Mouse (Mus musculus) CH12.LX (cell line): ENCODE results near the gene Dok5. TPM values are rescaled to one million over a fixed set of nuclear protein-coding genes. Genes with fewer than 3 reads are reported as not detected.

Source experiments
- DNase-seq: peaks from one replicate; pipeline ENCODE4 v3.0.0-alpha.2; 2013; ENCODE audit errors: extremely low read depth
- H3K27ac ChIP-seq: 2 replicates; pipeline ENCODE4 v1.5.1; 2012; ENCODE audit warnings: low read depth, mild to moderate bottlenecking, control low read depth, moderate library complexity; ENCODE audit not compliant: insufficient read depth
- H3K27me3 ChIP-seq: replicated peaks from 2 replicates; pipeline ENCODE3; 2012; ENCODE audit warnings: inconsistent platforms
- H3K36me3 ChIP-seq, 2 experiments: replicated peaks in 1 of 2; 2 replicates each; pipeline versions ENCODE3 to v1.6.1; 2012; ENCODE audit warnings: inconsistent platforms in 1 of 2, low read length in 1 of 2, mild to moderate bottlenecking in 1 of 2, mixed read lengths in 1 of 2, moderate library complexity in 1 of 2; ENCODE audit not compliant: control insufficient read depth in 1 of 2, insufficient read depth in 1 of 2
- H3K4me1 ChIP-seq, 2 experiments: 2 replicates each; pipeline ENCODE4 v1.6.1; 2012; ENCODE audit warnings: inconsistent platforms in 1 of 2, moderate library complexity in 1 of 2; ENCODE audit not compliant: insufficient read depth in 2 of 2, control insufficient read depth in 1 of 2
- H3K4me2 ChIP-seq: 2 replicates; pipeline ENCODE4 v1.6.1; 2012; ENCODE audit warnings: low read depth, mild to moderate bottlenecking, control low read depth; ENCODE audit not compliant: poor library complexity, insufficient read depth, severe bottlenecking
- H3K4me3 ChIP-seq, 3 experiments: fragments of 150-350 bp in 1 of 3; sonication (generic) in 1 of 3; replicated peaks in 1 of 3; 2 replicates each; pipeline versions ENCODE3 to v1.5.1; 2011 to 2012; ENCODE audit warnings: low read depth in 2 of 3, low read length in 2 of 3, mild to moderate bottlenecking in 2 of 3, moderate library complexity in 2 of 3, control low read depth in 1 of 3, improper control_type of control experiment in 1 of 3, inconsistent platforms in 1 of 3, mixed read lengths in 1 of 3; ENCODE audit not compliant: poor library complexity in 1 of 3
- H3K79me2 ChIP-seq: replicated peaks from 2 replicates; pipeline ENCODE4 v1.6.1; 2012; ENCODE audit warnings: mild to moderate bottlenecking, moderate library complexity; ENCODE audit not compliant: control insufficient read depth, poor library complexity, insufficient read depth, severe bottlenecking; ENCODE audit errors: extremely low read depth
- H3K9ac ChIP-seq: 2 replicates; pipeline ENCODE4 v1.6.1; 2012; ENCODE audit warnings: low read depth, mild to moderate bottlenecking, control low read depth, moderate library complexity; ENCODE audit not compliant: insufficient read depth
- H3K9me3 ChIP-seq: replicated peaks from 2 replicates; pipeline ENCODE3; 2012; ENCODE audit warnings: low read length, inconsistent platforms, mixed read lengths
- BHLHE40 ChIP-seq: IDR thresholded peaks from 2 replicates; pipeline ENCODE4 v1.6.1; 2011; ENCODE audit warnings: mild to moderate bottlenecking, low read depth, low read length, improper control_type of control experiment
- CHD2 ChIP-seq: IDR thresholded peaks from 2 replicates; pipeline ENCODE4 v1.6.1; 2011; ENCODE audit warnings: low read length, improper control_type of control experiment
- CTCF ChIP-seq, 2 experiments: IDR thresholded peaks in 1 of 2; conservative IDR thresholded peaks in 1 of 2; 2 replicates each; pipeline ENCODE4 v1.5.1; 2011 to 2012; ENCODE audit warnings: low read depth in 2 of 2, low read length in 2 of 2, improper control_type of control experiment in 1 of 2, inconsistent platforms in 1 of 2, mild to moderate bottlenecking in 1 of 2, moderate library complexity in 1 of 2
- ELF1 ChIP-seq: IDR thresholded peaks from 2 replicates; pipeline ENCODE4 v1.6.1; 2014; ENCODE audit warnings: low read depth, mild to moderate bottlenecking, inconsistent platforms, low read length, improper control_type of control experiment
- EP300 ChIP-seq: IDR thresholded peaks from 2 replicates; pipeline ENCODE4 v1.6.1; 2011; ENCODE audit warnings: low read length, improper control_type of control experiment
- GABPA ChIP-seq: IDR thresholded peaks from 2 replicates; pipeline ENCODE4 v1.6.1; 2012; ENCODE audit warnings: low read depth, low read length, improper control_type of control experiment, inconsistent platforms; ENCODE audit not compliant: insufficient replicate concordance
- IRF4 ChIP-seq: IDR thresholded peaks from 2 replicates; pipeline ENCODE4 v1.6.1; 2014; ENCODE audit warnings: low read depth, mild to moderate bottlenecking, inconsistent platforms, low read length, improper control_type of control experiment
- JUN ChIP-seq: IDR thresholded peaks from 2 replicates; pipeline ENCODE4 v1.6.1; 2011; ENCODE audit warnings: low read depth, mild to moderate bottlenecking, low read length, improper control_type of control experiment, moderate library complexity; ENCODE audit not compliant: insufficient read depth
- MAFK ChIP-seq: IDR thresholded peaks from 2 replicates; pipeline ENCODE4 v1.6.1; 2011; ENCODE audit warnings: low read length, improper control_type of control experiment; ENCODE audit not compliant: insufficient replicate concordance
- MEF2A ChIP-seq: IDR thresholded peaks from 2 replicates; pipeline ENCODE4 v1.6.1; 2014; ENCODE audit warnings: low read depth, mild to moderate bottlenecking, inconsistent platforms, low read length, improper control_type of control experiment, borderline replicate concordance
- MXI1 ChIP-seq: IDR thresholded peaks from 2 replicates; pipeline ENCODE4 v1.6.1; 2011; ENCODE audit warnings: mild to moderate bottlenecking, low read depth, low read length, improper control_type of control experiment
- MYC ChIP-seq: IDR thresholded peaks from 2 replicates; pipeline ENCODE4 v1.6.1; 2011; ENCODE audit warnings: low read depth, mild to moderate bottlenecking, improper control_type of control experiment, low read length
- NELFE ChIP-seq: IDR thresholded peaks from 2 replicates; pipeline ENCODE4 v1.6.1; 2011; ENCODE audit warnings: low read depth, low read length, improper control_type of control experiment
- NRF1 ChIP-seq: IDR thresholded peaks from 2 replicates; pipeline ENCODE4 v1.6.1; 2014; ENCODE audit warnings: low read depth, mild to moderate bottlenecking, inconsistent platforms, low read length, improper control_type of control experiment, moderate library complexity
- SMC3 ChIP-seq: IDR thresholded peaks from 2 replicates; pipeline ENCODE4 v1.6.1; 2011; ENCODE audit warnings: low read depth, low read length, improper control_type of control experiment
- USF2 ChIP-seq: conservative IDR thresholded peaks from 2 replicates; pipeline ENCODE4 v1.6.1; 2011; ENCODE audit warnings: low read depth, low read length, improper control_type of control experiment
- ZC3H11A ChIP-seq: IDR thresholded peaks from 2 replicates; pipeline ENCODE4 v1.6.1; 2012; ENCODE audit warnings: low read depth, mild to moderate bottlenecking, inconsistent platforms, low read length, improper control_type of control experiment
- dilution Hi-C: fragments of 300-500 bp; cut with MboI; formaldehyde crosslinking; loops from 2 replicates; pipeline ENCODE4 v1.14.3; 2020; ENCODE audit warnings: low sequenced_read_pairs; ENCODE audit not compliant: extremely low pct_unique_long_range_greater_than_20kb, extremely low pct_ligation_motif_present
- in situ Hi-C: fragments of 300-500 bp; cut with MboI; formaldehyde crosslinking; loops from 3 replicates; pipeline ENCODE4 v1.14.3; 2019; ENCODE audit warnings: low sequenced_read_pairs, low pct_ligation_motif_present, low pct_unique_long_range_greater_than_20kb, mixed read lengths
- polyA plus RNA-seq: library from polyadenylated mRNA; unstranded; fragments of >175 nt; gene quantifications from 2 replicates; pipeline ENCODE4 v1.2.1, GENCODE M21; 2012; ENCODE audit warnings: low read depth; ENCODE audit not compliant: insufficient read length
- total RNA-seq, 2 experiments: library from RNA; depleted of rRNA; stranded (reverse); fragments of 300-350 nt in 1 of 2; fragments of >200 nt in 1 of 2; gene quantifications; 2 replicates each; pipeline ENCODE4 v1.2.3; 2012 to 2014

Dok5 gene
- total and polyA plus RNA-seq, 3 experiments, result not detected

DNA sequence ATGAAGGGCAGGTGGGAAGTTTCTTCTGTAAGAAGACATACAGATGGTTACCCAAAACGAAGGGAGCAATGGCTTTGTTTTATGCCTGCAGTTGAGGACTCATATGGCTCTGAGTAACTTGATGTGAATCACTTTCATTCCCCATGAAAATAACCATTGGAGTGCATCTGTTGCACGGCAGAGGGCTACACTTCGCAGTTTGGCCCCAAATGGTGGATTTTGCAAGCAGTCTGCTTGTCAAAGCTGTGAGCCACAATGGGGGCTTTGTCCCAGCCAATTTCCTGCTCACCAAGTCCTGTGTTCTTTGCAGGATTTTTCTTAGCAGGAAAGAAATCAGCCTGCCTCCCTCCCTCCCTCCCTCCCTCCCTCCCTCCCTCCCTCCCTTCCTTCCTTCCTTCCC, 123.6 kb downstream of the Dok5 start:
- no peak for DNase-seq
- no peaks in the 10 kb centered on the region for H3K79me2 ChIP-seq
- H3K9me3 ChIP-seq, result peaks cover 80% of the 10 kb centered on the region
- no peak overlapping the region for H3K27ac ChIP-seq
- no peak overlapping the region for H3K9ac ChIP-seq
- H3K4me3 ChIP-seq, result no peak overlapping the region
- dilution Hi-C loops (no loop called here), in situ Hi-C loops (no loop called here)
- TF ChIP-seq IRF4, result no peak
- TF ChIP-seq MAFK, result no peak
- no peak for TF ChIP-seq CTCF (conservative IDR thresholded peaks at IDR 0.05 in 1 of 2, IDR thresholded peaks at IDR 0.05 in 1 of 2; ENCODE audit: low read depth in 2 of 2, low read length in 2 of 2)
- no peak for TF ChIP-seq CHD2
- no peak for TF ChIP-seq MXI1
- no peak for TF ChIP-seq USF2
- TF ChIP-seq ELF1, result no peak
- no peak for TF ChIP-seq NELFE
- TF ChIP-seq JUN, result no peak
- no peak for TF ChIP-seq MEF2A
- TF ChIP-seq SMC3, result no peak
- TF ChIP-seq GABPA, result no peak
- TF ChIP-seq ZC3H11A, result no peak
- TF ChIP-seq NRF1, result no peak
- no peaks in the 10 kb centered on the region for H3K27me3 ChIP-seq
- no peak overlapping the region for H3K4me2 ChIP-seq
- H3K4me1 ChIP-seq, result no peaks in the 10 kb centered on the region
- no peaks in the 10 kb centered on the region for H3K36me3 ChIP-seq

DNA sequence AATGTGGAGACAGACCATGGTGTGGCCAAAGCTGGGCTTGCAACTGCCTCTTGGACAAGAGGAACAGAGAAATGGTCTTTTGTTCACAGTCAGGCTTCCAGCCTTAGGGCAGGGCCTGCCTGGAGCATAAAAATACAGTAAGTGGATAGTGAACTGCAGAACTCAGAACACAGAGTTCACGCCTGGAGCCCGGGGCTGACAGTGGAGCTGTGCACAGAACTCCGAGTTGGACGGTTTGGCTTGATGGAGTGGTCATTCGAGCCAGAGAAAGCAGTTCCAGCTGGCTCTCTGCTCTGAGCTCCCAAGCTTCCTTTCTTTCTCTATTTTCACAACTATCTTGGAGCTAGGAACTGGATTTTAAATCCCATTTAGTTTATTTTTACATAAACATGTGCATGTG, 124.5 kb downstream of the Dok5 start:
- TF ChIP-seq BHLHE40 (no peak), EP300 (no peak), MYC (no peak), ELF1 (no peak), MAFK (no peak)
- DNase-seq, result no peak
- no peaks in the 10 kb centered on the region for H3K4me1 ChIP-seq
- no peak overlapping the region for H3K4me3 ChIP-seq
- in situ Hi-C loops, result no loop called here
- no peaks in the 10 kb centered on the region for H3K36me3 ChIP-seq
- no peaks in the 10 kb centered on the region for H3K79me2 ChIP-seq
- H3K9me3 ChIP-seq, result peaks cover 82% of the 10 kb centered on the region
- no peaks in the 10 kb centered on the region for H3K27me3 ChIP-seq
- H3K27ac ChIP-seq, result no peak overlapping the region
- no peak overlapping the region for H3K9ac ChIP-seq
- no peak overlapping the region for H3K4me2 ChIP-seq
- dilution Hi-C loops, result no loop called here
